Mouse (Mus musculus) kidney, embryonic 15.5 days (tissue): ENCODE measurements at regions not wholly inside any gene's neighbourhood (a gene's known extent, or its start where the extent isn't known, plus 50 kb on each side); places are given as distances from the start of the nearest gene placed in this dataset.
A peak's percentile ranks its signal among the peaks of the same experiment; 100 is the strongest.
"Not testable (repeated sequence)": the region's sequence is repeated elsewhere in the genome, so short reads cannot be mapped to it uniquely, and the experiment has no call there.

Experiments used
- ATAC-seq: fragments of 200-750 bp; cut with Nextera tagmentation; replicated peaks from 2 replicates; pipeline ENCODE4 v1.8.0; 2017; ENCODE audit warnings: moderate TSS enrichment; ENCODE audit not compliant: low FRiP score
- H3K27ac ChIP-seq: fragments of 300-500 bp; sonication (generic); 2 replicates; pipeline ENCODE4 v1.5.1; 2015; ENCODE audit warnings: mild to moderate bottlenecking, inconsistent platforms
- H3K27me3 ChIP-seq: fragments of 300-500 bp; sonication (generic); 2 replicates; pipeline ENCODE4 v1.6.1; 2015; ENCODE audit warnings: inconsistent platforms
- H3K36me3 ChIP-seq: fragments of 300-500 bp; sonication (generic); 2 replicates; pipeline ENCODE4 v1.6.1; 2015; ENCODE audit warnings: inconsistent platforms
- H3K4me1 ChIP-seq: fragments of 300-500 bp; sonication (generic); 2 replicates; pipeline ENCODE4 v1.6.1; 2015; ENCODE audit warnings: inconsistent platforms
- H3K4me2 ChIP-seq: fragments of 300-500 bp; sonication (generic); 2 replicates; pipeline ENCODE4 v1.6.1; 2015; ENCODE audit warnings: moderate library complexity, mild to moderate bottlenecking, inconsistent platforms
- H3K4me3 ChIP-seq: fragments of 300-500 bp; sonication (generic); replicated peaks from 2 replicates; pipeline ENCODE4 v1.5.1; 2015; ENCODE audit warnings: mild to moderate bottlenecking, inconsistent platforms
- H3K9ac ChIP-seq: fragments of 300-500 bp; sonication (generic); 2 replicates; pipeline ENCODE4 v1.6.1; 2015; ENCODE audit warnings: mild to moderate bottlenecking, inconsistent platforms
- H3K9me3 ChIP-seq: fragments of 300-500 bp; sonication (generic); replicated peaks from 2 replicates; pipeline ENCODE4 v1.6.1; 2016; ENCODE audit warnings: inconsistent platforms
- WGBS: fragments of 180-500 bp; shearing (Covaris S2); methylation state at CpG from one replicate; pipeline ENCODE4 v1.1.7; 2015; ENCODE audit warnings: mixed read lengths; 5-methylcytosine and 5-hydroxymethylcytosine counted together

- Histone ChIP-seq H3K36me3 (no peaks in the 10 kb centered on the region), H3K9ac (no peak overlapping the region), H3K4me1 (peaks cover 18% of the 10 kb centered on the region), H3K4me2 (no peak overlapping the region), H3K9me3 (no peaks in the 10 kb centered on the region), H3K4me3 (no peak overlapping the region), H3K27me3 (no peaks in the 10 kb centered on the region), H3K27ac (no peak overlapping the region)
- ATAC-seq = 0 out of 2 replicates have a peak, but pooled peaks have one; percentile 24
- WGBS = 71% methylated on average over 10 of the region's 10 CpGs
Measured at GRCm38 (mm10) chr8:126864314-126864948, 81.2 kb downstream of the Tomm20 start.

- WGBS = 94% methylated on average over 1 of the region's 1 CpGs
- not testable (repeated sequence) for H3K4me3 ChIP-seq, H3K36me3 ChIP-seq, H3K9ac ChIP-seq, H3K27me3 ChIP-seq, H3K9me3 ChIP-seq, H3K4me2 ChIP-seq, ATAC-seq, H3K27ac ChIP-seq
- peaks cover 11% of the 10 kb centered on the region for H3K4me1 ChIP-seq
Measured at GRCm38 (mm10) chr8:126863661-126864060, 82.0 kb downstream of the Tomm20 start.

- 92% methylated on average over 8 of the region's 8 CpGs for WGBS
- no peak overlapping the region for H3K4me2 ChIP-seq
- no peak overlapping the region for H3K4me3 ChIP-seq
- 0 out of 2 replicates have a peak, but pooled peaks cover 3% of the 10 kb centered on the region for H3K9me3 ChIP-seq
- no peak; the same call in 1 of the 2 replicates for ATAC-seq
- H3K27me3 ChIP-seq = no peaks in the 10 kb centered on the region
- no peak overlapping the region for H3K27ac ChIP-seq
- H3K4me1 ChIP-seq = peaks cover 11% of the 10 kb centered on the region; the same call in 1 of the 2 replicates
- H3K9ac ChIP-seq = no peak overlapping the region
- H3K36me3 ChIP-seq = no peaks in the 10 kb centered on the region
Measured at GRCm38 (mm10) chr8:126861754-126862153, 83.9 kb downstream of the Tomm20 start.

GRCm38 (mm10) chr8:126860630-126861029 is 85.0 kb downstream of the Tomm20 start:
- Histone ChIP-seq H3K9me3 (0 out of 2 replicates have a peak, but pooled peaks cover 3% of the 10 kb centered on the region), H3K4me3 (no peak overlapping the region), H3K9ac (no peak overlapping the region), H3K4me2 (no peak overlapping the region), H3K27me3 (no peaks in the 10 kb centered on the region), H3K27ac (no peak overlapping the region), H3K4me1 (peaks cover 11% of the 10 kb centered on the region; the same call in 1 of the 2 replicates), H3K36me3 (no peaks in the 10 kb centered on the region)
- no peak for ATAC-seq
- 93% methylated on average over 7 of the region's 7 CpGs for WGBS

- no peak overlapping the region for H3K4me2 ChIP-seq
- H3K9me3 ChIP-seq = 0 out of 2 replicates have a peak, but pooled peaks cover 3% of the 10 kb centered on the region
- no peaks in the 10 kb centered on the region for H3K27me3 ChIP-seq
- H3K4me3 ChIP-seq = no peak overlapping the region
- no peaks in the 10 kb centered on the region for H3K36me3 ChIP-seq
- no peak overlapping the region for H3K27ac ChIP-seq
- no peak overlapping the region for H3K9ac ChIP-seq
- no peak for ATAC-seq
- 82% methylated on average over 5 of the region's 5 CpGs for WGBS
- peaks cover 11% of the 10 kb centered on the region; the same call in 1 of the 2 replicates for H3K4me1 ChIP-seq
Measured at GRCm38 (mm10) chr8:126859706-126860424, 85.8 kb downstream of the Tomm20 start.

GRCm38 (mm10) chr8:126857307-126858203 is 88.1 kb downstream of the Tomm20 start:
- no peak overlapping the region for H3K9ac ChIP-seq
- H3K4me1 ChIP-seq = peaks cover 20% of the 10 kb centered on the region
- no peaks in the 10 kb centered on the region for H3K36me3 ChIP-seq
- no peak overlapping the region for H3K4me2 ChIP-seq
- no peak for ATAC-seq
- H3K4me3 ChIP-seq = no peak overlapping the region
- no peaks in the 10 kb centered on the region for H3K27me3 ChIP-seq
- 69% methylated on average over 13 of the region's 13 CpGs for WGBS
- 0 out of 2 replicates have a peak, but pooled peaks cover 3% of the 10 kb centered on the region for H3K9me3 ChIP-seq
- no peak overlapping the region for H3K27ac ChIP-seq

GRCm38 (mm10) chr8:126855914-126856313 is 89.7 kb downstream of the Tomm20 start:
- no peak for ATAC-seq

GRCm38 (mm10) chr8:126855056-126855609 is 90.5 kb downstream of the Tomm20 start:
- H3K9me3 ChIP-seq = 0 out of 2 replicates have a peak, but pooled peaks cover 3% of the 10 kb centered on the region
- H3K27ac ChIP-seq = no peak overlapping the region
- 72% methylated on average over 2 of the region's 2 CpGs for WGBS
- no peak overlapping the region for H3K4me3 ChIP-seq
- no peaks in the 10 kb centered on the region for H3K36me3 ChIP-seq
- no peaks in the 10 kb centered on the region for H3K27me3 ChIP-seq
- no peak overlapping the region for H3K9ac ChIP-seq
- ATAC-seq = no peak
- peaks cover 29% of the 10 kb centered on the region for H3K4me1 ChIP-seq
- H3K4me2 ChIP-seq = no peak overlapping the region

More at GRCm38 (mm10) chr8:126855914-126856313, 89.7 kb downstream of the Tomm20 start:
- peaks cover 24% of the 10 kb centered on the region for H3K4me1 ChIP-seq
- H3K27ac ChIP-seq = no peak overlapping the region
- 69% methylated on average over 5 of the region's 5 CpGs for WGBS
- H3K36me3 ChIP-seq = no peaks in the 10 kb centered on the region
- H3K27me3 ChIP-seq = no peaks in the 10 kb centered on the region
- no peak overlapping the region for H3K4me2 ChIP-seq
- no peak overlapping the region for H3K9ac ChIP-seq
- 0 out of 2 replicates have a peak, but pooled peaks cover 3% of the 10 kb centered on the region for H3K9me3 ChIP-seq
- H3K4me3 ChIP-seq = no peak overlapping the region

- Histone ChIP-seq H3K4me3 (no peak overlapping the region), H3K27me3 (no peaks in the 10 kb centered on the region), H3K9ac (no peak overlapping the region), H3K27ac (no peak overlapping the region), H3K9me3 (0 out of 2 replicates have a peak, but pooled peaks cover 3% of the 10 kb centered on the region), H3K36me3 (no peaks in the 10 kb centered on the region), H3K4me2 (no peak overlapping the region), H3K4me1 (peaks cover 37% of the 10 kb centered on the region)
- no peak for ATAC-seq
- WGBS = 72% methylated on average over 22 of the region's 22 CpGs
Measured at GRCm38 (mm10) chr8:126854121-126855055, 91.3 kb downstream of the Tomm20 start.

- Histone ChIP-seq H3K9me3 (no peaks in the 10 kb centered on the region), H3K36me3 (no peaks in the 10 kb centered on the region), H3K27me3 (no peaks in the 10 kb centered on the region), H3K27ac (peak overlapping the region; percentile 84), H3K4me3 (no peak overlapping the region), H3K9ac (no peak overlapping the region), H3K4me2 (no peak overlapping the region), H3K4me1 (peaks cover 45% of the 10 kb centered on the region)
- no peak; the same call in 1 of the 2 replicates for ATAC-seq
- 48% methylated on average over 10 of the region's 10 CpGs for WGBS
Measured at GRCm38 (mm10) chr8:126852663-126853390, 92.8 kb downstream of the Tomm20 start.
